Mouse (Mus musculus) adrenal gland, postnatal 25 days (tissue): ENCODE measurements around the gene Zfp784. TPM values are rescaled to one million over a fixed set of nuclear protein-coding genes. Genes with fewer than 3 reads are reported as not detected.

Experiments used
- total RNA-seq: library from RNA; stranded (reverse); gene quantifications from 2 replicates; pipeline ENCODE4 v1.2.3, GENCODE M21; 2021

The Zfp784 gene
- total RNA-seq, 1 experiment from 2014 or later: 5.5 TPM

Other genes with a start within 250 kb of the Zfp784 start
- 13.4 and 16.4 TPM in 2 replicates for gene Tmem238, start 248.8 kb downstream of the Zfp784 start, total RNA-seq
- gene Rpl28, start 245.6 kb downstream of the Zfp784 start, total RNA-seq: 922 and 1,210 TPM in 2 replicates
- 114 and 127 TPM in 2 replicates for gene Ube2s, start 225.9 kb downstream of the Zfp784 start, total RNA-seq
- gene Shisa7, start 193.8 kb downstream of the Zfp784 start, total RNA-seq: 2.0 and 2.2 TPM in 2 replicates
- 24.0 and 30.5 TPM in 2 replicates for gene Isoc2b, start 168.2 kb downstream of the Zfp784 start, total RNA-seq
- 42.1 and 48.2 TPM in 2 replicates for gene Isoc2a, start 161.3 kb downstream of the Zfp784 start, total RNA-seq
- gene Gm36210, start 131.9 kb downstream of the Zfp784 start, total RNA-seq: not detected in 2 replicates
- 16.4 and 19.0 TPM in 2 replicates for gene Zfp628, start 123.2 kb downstream of the Zfp784 start, total RNA-seq
- 7.7 and 9.1 TPM in 2 replicates for gene Nat14, start 116.4 kb downstream of the Zfp784 start, total RNA-seq
- 2.0 and 3.2 TPM in 2 replicates for gene Ssc5d, start 112.7 kb downstream of the Zfp784 start, total RNA-seq
- 0.55 TPM in 1 of 2 replicates, not detected in the other for gene Sbk2, start 74.0 kb downstream of the Zfp784 start, total RNA-seq
- 0.15 TPM in 1 of 2 replicates, not detected in the other for gene Sbk3, start 67.3 kb downstream of the Zfp784 start, total RNA-seq
- gene Zfp579, start 42.3 kb downstream of the Zfp784 start, total RNA-seq: 21.1 and 31.6 TPM in 2 replicates
- gene Zfp524, start 24.0 kb downstream of the Zfp784 start, total RNA-seq: 15.3 and 17.6 TPM in 2 replicates
- 18.7 and 26.4 TPM in 2 replicates for gene Fiz1, start 23.7 kb downstream of the Zfp784 start, total RNA-seq
- not detected in 2 replicates for gene Gm44973, start 22.9 kb downstream of the Zfp784 start, total RNA-seq
- gene Zfp865, start 18.1 kb downstream of the Zfp784 start, total RNA-seq: 27.7 and 34.3 TPM in 2 replicates
- 1.00 and 1.1 TPM in 2 replicates for gene Ccdc106, start 17.9 kb downstream of the Zfp784 start, total RNA-seq
- 1.1 TPM in 1 of 2 replicates, not detected in the other for gene 4632433K11Rik, start 4.3 kb downstream of the Zfp784 start, total RNA-seq
- gene Zfp580, start 13.1 kb upstream of the Zfp784 start, total RNA-seq: 7.9 and 8.8 TPM in 2 replicates
- 191 and 195 TPM in 2 replicates for gene U2af2, start 23.7 kb upstream of the Zfp784 start, total RNA-seq
- gene Epn1, start 41.8 kb upstream of the Zfp784 start, total RNA-seq: 140 and 152 TPM in 2 replicates
- not detected in 2 replicates for gene Rfpl4, start 78.5 kb upstream of the Zfp784 start, total RNA-seq
- 1.3 and 1.7 TPM in 2 replicates for gene Rasl2-9, start 87.5 kb upstream of the Zfp784 start, total RNA-seq
- not detected in 2 replicates for gene Vmn1r55, start 111.2 kb upstream of the Zfp784 start, total RNA-seq
- not detected in 2 replicates for gene Vmn1r56, start 158.3 kb upstream of the Zfp784 start, total RNA-seq
- gene Vmn1r57, start 180.0 kb upstream of the Zfp784 start, total RNA-seq: not detected in 2 replicates